Mouse (Mus musculus) lung, postnatal 0 days (tissue): Measurements from ENCODE around the gene Ccng1. TPM values are rescaled to one million over a fixed set of nuclear protein-coding genes. Genes with fewer than 3 reads are reported as not detected.

Experiments
- ATAC-seq: fragments of 200-750 bp; cut with Nextera tagmentation; 2 replicates; pipeline ENCODE4 v1.8.0; 2017; ENCODE audit warnings: moderate library complexity
- DNase-seq: peaks from one replicate; pipeline ENCODE4 v3.0.0-alpha.2; 2016; ENCODE audit warnings: low spot score
- H3K27ac ChIP-seq: fragments of 300-500 bp; sonication (generic); 2 replicates; pipeline ENCODE4 v1.5.1; 2014; ENCODE audit warnings: antibody characterized with exemption, mild to moderate bottlenecking, low read length, mixed read lengths
- H3K27me3 ChIP-seq: fragments of 300-500 bp; sonication (generic); replicated peaks from 2 replicates; pipeline ENCODE4 v1.6.1; 2014; ENCODE audit warnings: low read length, mixed read lengths; ENCODE audit not compliant: insufficient read depth
- H3K36me3 ChIP-seq: fragments of 300-500 bp; sonication (generic); 2 replicates; pipeline ENCODE4 v1.6.1; 2014; ENCODE audit warnings: low read length, mixed read lengths; ENCODE audit not compliant: insufficient read depth
- H3K4me1 ChIP-seq: fragments of 300-500 bp; sonication (generic); 2 replicates; pipeline ENCODE4 v1.6.1; 2014; ENCODE audit warnings: antibody characterized with exemption, low read depth, low read length, mixed read lengths; ENCODE audit not compliant: insufficient read depth
- H3K4me2 ChIP-seq: fragments of 300-500 bp; sonication (generic); replicated peaks from 2 replicates; pipeline ENCODE4 v1.6.1; 2014; ENCODE audit warnings: low read depth, mild to moderate bottlenecking, low read length, moderate library complexity, mixed read lengths
- H3K4me3 ChIP-seq: fragments of 300-500 bp; sonication (generic); 2 replicates; pipeline ENCODE4 v1.5.1; 2014; ENCODE audit warnings: low read depth, low read length
- H3K9ac ChIP-seq: fragments of 300-500 bp; sonication (generic); replicated peaks from 2 replicates; pipeline ENCODE4 v1.6.1; 2014; ENCODE audit warnings: low read depth, mild to moderate bottlenecking
- H3K9me3 ChIP-seq: fragments of 300-500 bp; sonication (generic); 2 replicates; pipeline ENCODE4 v1.6.1; 2016; ENCODE audit warnings: low read length, mixed read lengths
- CTCF ChIP-seq: IDR thresholded peaks from 2 replicates; pipeline ENCODE4 v1.5.1; 2016; ENCODE audit warnings: antibody characterized with exemption, mild to moderate bottlenecking
- EP300 ChIP-seq: IDR thresholded peaks from 2 replicates; pipeline ENCODE4 v1.6.1; 2016; ENCODE audit warnings: antibody characterized with exemption, mild to moderate bottlenecking, control low read depth
- WGBS: fragments of 180-500 bp; shearing (Covaris S2); extraction: QIAGEN DNeasy Blood & Tissue Kit; methylation state at CpG from one replicate; pipeline ENCODE4 v1.1.7; 2014; 5-methylcytosine and 5-hydroxymethylcytosine counted together
- polyA plus RNA-seq: library from polyadenylated mRNA; unstranded; fragments of >200 nt; fragmentation: Nextera tagmentation; extraction: Ambion mirVana; gene quantifications from 2 replicates; pipeline ENCODE4 v1.2.1, GENCODE M21; 2015

Gene Ccng1
- 26.2 and 32.2 TPM in 2 replicates for polyA plus RNA-seq

- Histone ChIP-seq H3K4me3 (peak within 1 kb of the TSS; percentile 84), H3K9me3 (no peaks in the 10 kb centered on the region), H3K36me3 (peaks cover 9% of the 10 kb centered on the region; the same call in 1 of the 2 replicates), H3K4me2 (peak within 1 kb of the TSS; percentile 91), H3K27ac (peak within 1 kb of the TSS; percentile 80), H3K9ac (peak within 1 kb of the TSS; percentile 76), H3K27me3 (no peaks in the 10 kb centered on the region), H3K4me1 (no peaks in the 10 kb centered on the region)
- ATAC-seq, result peak; percentile 100
- 0% methylated on average over 25 of the region's 25 CpGs for WGBS
- peak; percentile 99 for DNase-seq
- no peak for TF ChIP-seq CTCF
- TF ChIP-seq EP300, result no peak
Measured at GRCm38 (mm10) chr11:40755109-40755627, at the start of gene Ccng1. TSS of gene Ccng1 (minus strand) at chr11:40755311.

DNA sequence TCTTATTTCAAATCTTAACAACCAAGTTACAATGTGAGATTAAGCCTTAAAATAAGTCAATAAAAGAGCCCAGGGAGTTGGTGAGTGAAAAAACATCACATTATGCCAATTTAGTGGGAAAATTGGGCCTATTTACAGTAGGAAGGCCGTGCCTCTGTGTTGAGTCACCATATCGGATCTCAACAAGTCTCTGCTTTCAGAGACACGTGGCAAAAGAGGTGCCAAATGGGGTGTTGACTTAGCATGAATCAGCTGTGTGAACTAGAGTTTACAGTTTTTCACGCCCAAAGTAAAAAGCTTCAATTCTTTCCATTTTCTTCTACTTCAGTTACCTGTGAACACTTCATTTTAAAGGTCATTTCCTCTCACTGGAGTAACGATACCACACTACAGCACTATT is 35.2 kb upstream of the Ccng1 start:
- no peak overlapping the region for H3K4me2 ChIP-seq
- no peak overlapping the region for H3K27ac ChIP-seq
- H3K27me3 ChIP-seq, result no peaks in the 10 kb centered on the region
- H3K36me3 ChIP-seq, result no peaks in the 10 kb centered on the region
- ATAC-seq, result no peak
- H3K9ac ChIP-seq, result no peak overlapping the region
- H3K4me1 ChIP-seq, result no peaks in the 10 kb centered on the region
- no peak overlapping the region for H3K4me3 ChIP-seq
- no peaks in the 10 kb centered on the region for H3K9me3 ChIP-seq
- TF ChIP-seq EP300, result no peak
- no peak for TF ChIP-seq CTCF
- DNase-seq, result no peak
- 62% methylated on average over 5 of the region's 5 CpGs for WGBS

- H3K36me3 ChIP-seq, result no peaks in the 10 kb centered on the region
- H3K27me3 ChIP-seq, result no peaks in the 10 kb centered on the region
- TF ChIP-seq CTCF (no peak), EP300 (no peak)
- 64% methylated on average over 4 of the region's 4 CpGs for WGBS
- ATAC-seq, result no peak
- H3K4me1 ChIP-seq, result no peaks in the 10 kb centered on the region
- H3K27ac ChIP-seq, result no peak overlapping the region
- no peak overlapping the region for H3K4me2 ChIP-seq
- no peak overlapping the region for H3K4me3 ChIP-seq
- no peaks in the 10 kb centered on the region for H3K9me3 ChIP-seq
- H3K9ac ChIP-seq, result no peak overlapping the region
- DNase-seq, result no peak
Measured at GRCm38 (mm10) chr11:40789701-40790100, 34.6 kb upstream of the Ccng1 start.

GRCm38 (mm10) chr11:40786900-40787299 is 31.8 kb upstream of the Ccng1 start:
- ATAC-seq, result no peak
- 77% methylated on average over 2 of the region's 2 CpGs for WGBS
- no peak for DNase-seq
- Histone ChIP-seq H3K9ac (no peak overlapping the region), H3K27me3 (no peaks in the 10 kb centered on the region), H3K4me2 (no peak overlapping the region), H3K4me1 (no peaks in the 10 kb centered on the region), H3K9me3 (no peaks in the 10 kb centered on the region), H3K36me3 (no peaks in the 10 kb centered on the region), H3K27ac (no peak overlapping the region), H3K4me3 (no peak overlapping the region)
- TF ChIP-seq EP300 (no peak), CTCF (no peak)

- ATAC-seq (no peak), DNase-seq (no peak)
- H3K9ac ChIP-seq, result no peak overlapping the region
- H3K27me3 ChIP-seq, result no peaks in the 10 kb centered on the region
- no peaks in the 10 kb centered on the region for H3K36me3 ChIP-seq
- H3K9me3 ChIP-seq, result no peaks in the 10 kb centered on the region
- no peak overlapping the region for H3K27ac ChIP-seq
- H3K4me3 ChIP-seq, result no peak overlapping the region
- 76% methylated on average over 8 of the region's 8 CpGs for WGBS
- H3K4me2 ChIP-seq, result no peak overlapping the region
- no peak for TF ChIP-seq CTCF
- no peak for TF ChIP-seq EP300
- no peaks in the 10 kb centered on the region for H3K4me1 ChIP-seq
Measured at GRCm38 (mm10) chr11:40784326-40784725, 29.2 kb upstream of the Ccng1 start.

- WGBS, result 83% methylated on average over 1 of the region's 1 CpGs
- no peak for TF ChIP-seq EP300
- no peak for TF ChIP-seq CTCF
- H3K4me2 ChIP-seq, result no peak overlapping the region
Measured at GRCm38 (mm10) chr11:40783346-40783745, 28.2 kb upstream of the Ccng1 start.

DNA sequence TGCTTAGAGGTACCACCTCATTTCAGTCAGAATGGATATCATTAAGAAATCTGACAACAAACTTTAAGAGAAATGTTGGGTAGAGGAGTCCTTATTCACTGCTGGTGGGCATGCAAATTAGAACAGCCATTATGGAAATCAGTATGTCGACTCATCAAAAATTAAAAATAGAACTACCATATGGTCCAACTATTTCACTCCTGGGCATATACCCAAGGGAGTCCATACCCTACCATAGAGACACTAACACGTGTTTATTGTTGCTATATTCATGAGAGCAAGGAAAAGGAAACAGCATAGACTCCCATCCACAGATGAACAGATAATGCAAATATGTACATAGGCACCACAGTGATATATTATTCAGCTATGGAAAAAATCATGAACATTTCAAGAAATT is 26.7 kb upstream of the Ccng1 start:
- H3K36me3 ChIP-seq, result no peaks in the 10 kb centered on the region
- no peak overlapping the region for H3K9ac ChIP-seq
- TF ChIP-seq EP300 (no peak), CTCF (no peak)
- 60% methylated on average over 2 of the region's 2 CpGs for WGBS
- no peak overlapping the region for H3K4me2 ChIP-seq
- H3K27me3 ChIP-seq, result no peaks in the 10 kb centered on the region
- DNase-seq, result no peak
- H3K9me3 ChIP-seq, result no peaks in the 10 kb centered on the region
- H3K4me3 ChIP-seq, result no peak overlapping the region
- no peak overlapping the region for H3K27ac ChIP-seq
- no peaks in the 10 kb centered on the region for H3K4me1 ChIP-seq
- no peak for ATAC-seq

More at GRCm38 (mm10) chr11:40783346-40783745, 28.2 kb upstream of the Ccng1 start:
- H3K9ac ChIP-seq, result no peak overlapping the region
- DNase-seq (no peak), ATAC-seq (no peak)
- no peaks in the 10 kb centered on the region for H3K9me3 ChIP-seq
- no peak overlapping the region for H3K4me3 ChIP-seq
- no peaks in the 10 kb centered on the region for H3K36me3 ChIP-seq
- H3K27ac ChIP-seq, result no peak overlapping the region
- no peaks in the 10 kb centered on the region for H3K27me3 ChIP-seq
- no peaks in the 10 kb centered on the region for H3K4me1 ChIP-seq
